Comparison of ENCODE assay signal across 27 mouse cellular contexts in the genomic region with DNA sequence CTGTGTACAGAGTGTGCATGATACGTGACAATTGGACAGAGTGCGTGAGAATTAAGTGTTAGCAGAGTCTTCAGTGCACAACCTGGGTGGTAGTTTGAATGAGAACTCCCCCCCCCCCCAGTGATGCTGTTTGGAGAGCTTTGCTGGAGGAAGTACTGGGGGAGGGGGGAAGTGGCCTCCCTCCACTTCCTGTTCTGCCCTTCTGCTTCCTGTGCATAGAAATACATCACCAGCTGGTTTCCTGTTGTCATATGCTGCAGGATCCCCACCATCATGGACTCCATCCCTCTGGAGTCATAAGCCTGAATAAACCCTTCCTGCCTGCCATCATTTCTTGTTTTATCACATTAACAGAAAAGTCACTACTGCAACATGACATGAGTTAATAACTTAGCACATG. TPM values are rescaled to one million over a fixed set of nuclear protein-coding genes. Genes with fewer than 3 reads are reported as not detected.
A peak's percentile ranks its signal among the peaks of the same experiment; 100 is the strongest.
DNase-seq lines count a peak whose midpoint lies in the region; ATAC-seq and TF ChIP-seq lines count a peak whose summit lies in the region.
"Had no signal": no experiment of that assay in that cellular context is flagged by ENCODE, and none has a peak within 500 bp of the region (broad histone marks: within the 10 kb centered on the region; RNA-seq: fewer than 3 reads in every experiment).

No protein-coding gene starts in this region.

- no peaks in the 10 kb centered on the region for H3K79me2 ChIP-seq in CH12.LX (replicated peaks; ENCODE audit: control insufficient read depth, extremely low read depth, insufficient read depth, poor library complexity, severe bottlenecking)

- H3K4me3 ChIP-seq in CH12.LX (replicated peaks in 1 of 3; ENCODE audit: low read depth in 2 of 3, low read length in 2 of 3, poor library complexity in 1 of 3): no peak overlapping the region
- H3K4me3 ChIP-seq in liver, postnatal 0 days (ENCODE audit: low read depth, low read length): no peak overlapping the region
- H3K4me3 ChIP-seq: embryonic facial prominence, embryonic 15.5 days; erythroblast, embryonic 14.5 days; forebrain, embryonic 10.5 days; gastrocnemius, adult 2 months; heart, embryonic 13.5 days; hindbrain, embryonic 12.5 days; intestine, embryonic 15.5 days had no signal

- no peak for TF ChIP-seq CTCF in CH12.LX (conservative IDR thresholded peaks at IDR 0.05 in 1 of 2, IDR thresholded peaks at IDR 0.05 in 1 of 2; ENCODE audit: low read depth in 2 of 2, low read length in 2 of 2)
- no peak for TF ChIP-seq CTCF in liver, postnatal 0 days (IDR thresholded peaks at IDR 0.05; ENCODE audit: low read depth)

- H3K4me1 ChIP-seq in CH12.LX (ENCODE audit: control insufficient read depth in 1 of 2, insufficient read depth in 2 of 2): peaks cover 3 to 10% of the 10 kb centered on the region in 2 experiments; a peak in 3 of 4 replicates
- H3K4me1 ChIP-seq in liver, postnatal 0 days (ENCODE audit: insufficient read depth): no peaks in the 10 kb centered on the region
- H3K4me1 ChIP-seq: embryonic facial prominence, embryonic 15.5 days; forebrain, embryonic 10.5 days; heart, embryonic 13.5 days; hindbrain, embryonic 12.5 days; intestine, embryonic 15.5 days had no signal

- no peaks in the 10 kb centered on the region for H3K36me3 ChIP-seq in CH12.LX (replicated peaks in 1 of 2; ENCODE audit: control insufficient read depth in 1 of 2, insufficient read depth in 1 of 2, low read length in 1 of 2)
- no peaks in the 10 kb centered on the region for H3K36me3 ChIP-seq in liver, postnatal 0 days (replicated peaks; ENCODE audit: insufficient read depth, low read length)
- H3K36me3 ChIP-seq: embryonic facial prominence, embryonic 15.5 days; forebrain, embryonic 10.5 days; heart, embryonic 13.5 days; hindbrain, embryonic 12.5 days; intestine, embryonic 15.5 days had no signal

- dilution Hi-C loops in CH12.LX (cut with MboI; ENCODE audit: extremely low pct_ligation_motif_present, extremely low pct_unique_long_range_greater_than_20kb, low sequenced_read_pairs): no loop called here

- DNase-seq in thymus, postnatal 0 days (ENCODE audit: low spot score): peak; percentile 33
- no peak for DNase-seq in thymus, postnatal 10 days (ENCODE audit: low spot score in 2 of 2)
- peak; percentile 21 for DNase-seq in CH12.LX (ENCODE audit: extremely low read depth)
- DNase-seq in naive thymus-derived CD4-positive, alpha-beta T cell, adult 2 months (ENCODE audit: low read depth): peak; percentile 26
- no peak for DNase-seq in cerebellum, postnatal 4 days (ENCODE audit: low spot score in 2 of 2)
- DNase-seq in urinary bladder, postnatal 14 days (ENCODE audit: low spot score): no peak
- DNase-seq in liver, postnatal 0 days: no peak
- DNase-seq: adrenal gland, postnatal 14 days; cerebellum, adult 11-12 months; cerebellum, adult 9-10 months; cerebellum, postnatal 36 days; embryo, embryonic 11 days; gastrocnemius, postnatal 25 days; heart, postnatal 4 days had no signal

- ATAC-seq in granulocyte monocyte progenitor cell, adult 5-6 weeks (replicated peaks; ENCODE audit: poor library complexity, severe bottlenecking): peak; percentile 43
- no peak for ATAC-seq in liver, postnatal 0 days
- ATAC-seq: forebrain, embryonic 14.5 days; hindbrain, postnatal 0 days; intestine, embryonic 15.5 days had no signal

- H3K27ac ChIP-seq in CH12.LX (ENCODE audit: insufficient read depth, low read depth): no peak overlapping the region
- no peak overlapping the region for H3K27ac ChIP-seq in liver, postnatal 0 days (ENCODE audit: low read depth)
- H3K27ac ChIP-seq: embryonic facial prominence, embryonic 15.5 days; forebrain, embryonic 10.5 days; gastrocnemius, adult 2 months; heart, embryonic 13.5 days; hindbrain, embryonic 12.5 days; hindbrain, postnatal 0 days; intestine, embryonic 15.5 days had no signal

- H3K27me3 ChIP-seq in CH12.LX (replicated peaks): no peaks in the 10 kb centered on the region
- H3K27me3 ChIP-seq in liver, postnatal 0 days (ENCODE audit: insufficient read depth, low read length): no peaks in the 10 kb centered on the region
- H3K27me3 ChIP-seq: embryonic facial prominence, embryonic 15.5 days; heart, embryonic 13.5 days; hindbrain, embryonic 12.5 days; intestine, embryonic 15.5 days had no signal

- WGBS in liver, postnatal 0 days (ENCODE audit: insufficient replicate concordance): 76% methylated on average over 2 of the region's 2 CpGs

- no peaks in the 10 kb centered on the region for H3K9me3 ChIP-seq in CH12.LX (replicated peaks; ENCODE audit: low read length)
- H3K9me3 ChIP-seq in liver, postnatal 0 days (ENCODE audit: low read length): no peaks in the 10 kb centered on the region
- H3K9me3 ChIP-seq: embryonic facial prominence, embryonic 15.5 days; heart, embryonic 13.5 days; hindbrain, embryonic 12.5 days; intestine, embryonic 15.5 days had no signal

- no peak for TF ChIP-seq RAD21 in CH12.LX (IDR thresholded peaks at IDR 0.05; ENCODE audit: low read depth, low read length)

- no peak for TF ChIP-seq EP300 in CH12.LX (IDR thresholded peaks at IDR 0.05; ENCODE audit: low read length)
- TF ChIP-seq EP300 in liver, postnatal 0 days (IDR thresholded peaks at IDR 0.05; ENCODE audit: low read depth): no peak

- TF ChIP-seq POLR2A in CH12.LX (IDR thresholded peaks at IDR 0.05; ENCODE audit: low read depth, low read length): no peak

- no peak overlapping the region for H3K4me2 ChIP-seq in CH12.LX (ENCODE audit: insufficient read depth, low read depth, poor library complexity, severe bottlenecking)
- no peak overlapping the region for H3K4me2 ChIP-seq in liver, postnatal 0 days (ENCODE audit: low read depth, low read length)
- H3K4me2 ChIP-seq: embryonic facial prominence, embryonic 15.5 days; heart, embryonic 13.5 days; hindbrain, embryonic 12.5 days; intestine, embryonic 15.5 days had no signal

- no peak overlapping the region for H3K9ac ChIP-seq in CH12.LX (ENCODE audit: insufficient read depth, low read depth)
- no peak overlapping the region for H3K9ac ChIP-seq in liver, postnatal 0 days (replicated peaks)
- H3K9ac ChIP-seq: embryonic facial prominence, embryonic 15.5 days; heart, embryonic 13.5 days; hindbrain, embryonic 12.5 days; intestine, embryonic 15.5 days had no signal

- in situ Hi-C loops in CH12.LX (cut with MboI; ENCODE audit: low pct_ligation_motif_present, low pct_unique_long_range_greater_than_20kb, low sequenced_read_pairs): no loop called here

TF ChIP-seq in CH12.LX, 34 proteins besides CTCF, POLR2A, EP300 and RAD21:
- peak; percentile 14; the same call in 1 of the 2 replicates for TF ChIP-seq HCFC1 (IDR thresholded peaks at IDR 0.05; ENCODE audit: low read depth, low read length)
- TF ChIP-seq NRF1 (IDR thresholded peaks at IDR 0.05; ENCODE audit: low read depth, low read length): no peak
TF ChIP-seq in CH12.LX: peak in this region for 1.

RNA-seq across cellular contexts. Expression of a gene that starts 35.9 kb away (rescaled TPM):
- 1.2 and 1.3 TPM in 2 replicates for polyA plus RNA-seq in thymus, postnatal 0 days (2015; fragmentation: Nextera tagmentation; extraction: Ambion mirVana)
- not detected in 2 replicates for total RNA-seq in CH12.LX (2012; rRNA removed)
- not detected in 2 replicates for total RNA-seq in CH12.LX (2014; rRNA removed)
- 0.29 and 0.44 TPM in 2 replicates for polyA plus RNA-seq in CH12.LX (2012; ENCODE audit: insufficient read length, low read depth)
- total RNA-seq in granulocyte monocyte progenitor cell, adult 5-6 weeks (2014; fragmentation: Nextera tagmentation): not detected in 2 replicates
- not detected in 2 replicates for total RNA-seq in granulocyte monocyte progenitor cell, adult 5-6 weeks (2017)
- polyA plus RNA-seq in liver, postnatal 0 days (2015; fragmentation: Nextera tagmentation; extraction: Ambion mirVana): 0.59 TPM in 1 of 2 replicates, not detected in the other
- total RNA-seq: adrenal gland, postnatal 14 days; ES-E14; gastrocnemius, adult 2 months; gastrocnemius, postnatal 25 days; heart, postnatal 4 days; hindbrain, postnatal 0 days had no signal
- polyA plus RNA-seq: embryonic facial prominence, embryonic 11.5 days; embryonic facial prominence, embryonic 15.5 days; erythroblast, embryonic 14.5 days; forebrain, embryonic 10.5 days; forebrain, embryonic 14.5 days; heart, embryonic 13.5 days; heart, postnatal 0 days; hindbrain, embryonic 12.5 days; hindbrain, postnatal 0 days; intestine, embryonic 15.5 days had no signal

Comparison
In these comparisons a context has a peak if more than half of its experiments do, and no peak if none do; other contexts are left out.
1. DNase-seq: peak in thymus, postnatal 0 days (single experiment), CH12.LX (single experiment) and naive thymus-derived CD4-positive, alpha-beta T cell, adult 2 months (single experiment); none in thymus, postnatal 10 days (0 of 2), cerebellum, postnatal 4 days (0 of 2), urinary bladder, postnatal 14 days (single experiment) and liver, postnatal 0 days (single experiment).